ENCODE assay signal across 13 mouse cellular contexts in genomic region chr9:66281501-66281951, GRCm38 (mm10).
A peak's percentile ranks its signal among the peaks of the same experiment; 100 is the strongest.
DNase-seq lines count a peak whose midpoint lies in the region; ATAC-seq and TF ChIP-seq lines count a peak whose summit lies in the region.
"Had no signal": no experiment of that assay in that cellular context is flagged by ENCODE, and none has a peak within 500 bp of the region (broad histone marks: within the 10 kb centered on the region; RNA-seq: fewer than 3 reads in every experiment).

No protein-coding gene starts in this region.

- no peaks in the 10 kb centered on the region for H3K27me3 ChIP-seq in heart, embryonic 16.5 days (ENCODE audit: control insufficient read depth, insufficient read depth, low read length)
- H3K27me3 ChIP-seq in CH12.LX (replicated peaks), result no peaks in the 10 kb centered on the region
- H3K27me3 ChIP-seq in heart, embryonic 12.5 days (replicated peaks), result no peaks in the 10 kb centered on the region
- H3K27me3 ChIP-seq: embryonic facial prominence, embryonic 12.5 days; hindbrain, embryonic 15.5 days had no signal

- in situ Hi-C loops in CH12.LX (cut with MboI; ENCODE audit: low pct_ligation_motif_present, low pct_unique_long_range_greater_than_20kb, low sequenced_read_pairs), result loop anchor here (10.0 to 25.0 kb wide), 3 partner anchors 127 to 331 kb away; partner anchors contain the start of gene Dapk2

- peak overlapping the region; percentile 63; the same call in 1 of the 2 replicates for H3K27ac ChIP-seq in heart, embryonic 16.5 days (ENCODE audit: low read length)
- peak overlapping the region; percentile 99 for H3K27ac ChIP-seq in CH12.LX (ENCODE audit: insufficient read depth, low read depth)
- H3K27ac ChIP-seq in heart, embryonic 12.5 days (ENCODE audit: poor library complexity, severe bottlenecking), result no peak overlapping the region
- H3K27ac ChIP-seq: embryonic facial prominence, embryonic 12.5 days; hindbrain, embryonic 15.5 days; layer of hippocampus, adult 2 months; liver, embryonic 15.5 days had no signal

- intact Hi-C loops in heart, postnatal 36 days (cut with DNase I), result loop anchor here (5.0 kb wide), 3 partner anchors 71 to 124 kb away; partner anchors contain the start of genes Dapk2 and Herc1

- H3K79me2 ChIP-seq in CH12.LX (replicated peaks; ENCODE audit: control insufficient read depth, extremely low read depth, insufficient read depth, poor library complexity, severe bottlenecking), result no peaks in the 10 kb centered on the region

- H3K36me3 ChIP-seq in heart, embryonic 16.5 days (ENCODE audit: control insufficient read depth, insufficient read depth), result no peaks in the 10 kb centered on the region
- H3K36me3 ChIP-seq in CH12.LX (replicated peaks in 1 of 2; ENCODE audit: control insufficient read depth in 1 of 2, insufficient read depth in 1 of 2, low read length in 1 of 2), result no peaks in the 10 kb centered on the region
- H3K36me3 ChIP-seq in heart, embryonic 12.5 days, result no peaks in the 10 kb centered on the region
- H3K36me3 ChIP-seq: embryonic facial prominence, embryonic 12.5 days; hindbrain, embryonic 15.5 days; liver, embryonic 15.5 days had no signal

- WGBS in heart, embryonic 16.5 days, result 67% methylated on average over 9 of the region's 9 CpGs
- 69% methylated on average over 9 of the region's 9 CpGs for WGBS in heart, embryonic 12.5 days

- ATAC-seq in heart, embryonic 16.5 days (replicated peaks; ENCODE audit: extremely low read depth, insufficient read depth, low FRiP score), result 0 out of 2 replicates have a peak, but pooled peaks have one; percentile 18
- no peak for ATAC-seq in heart, embryonic 12.5 days (ENCODE audit: insufficient number of reproducible peaks, low FRiP score)

- H3K4me1 ChIP-seq in heart, embryonic 16.5 days (ENCODE audit: control insufficient read depth, insufficient read depth, low read length), result peaks cover 12% of the 10 kb centered on the region; the same call in 1 of the 2 replicates
- peaks cover 49 to 85% of the 10 kb centered on the region in 2 experiments for H3K4me1 ChIP-seq in CH12.LX (ENCODE audit: control insufficient read depth in 1 of 2, insufficient read depth in 2 of 2)
- peaks cover 14% of the 10 kb centered on the region for H3K4me1 ChIP-seq in heart, embryonic 12.5 days (replicated peaks)

- peak; percentile 69; the same call in 1 of the 2 replicates for TF ChIP-seq POLR2A in CH12.LX (IDR thresholded peaks at IDR 0.05; ENCODE audit: low read depth, low read length)

- no peak for TF ChIP-seq CTCF in CH12.LX (conservative IDR thresholded peaks at IDR 0.05 in 1 of 2, IDR thresholded peaks at IDR 0.05 in 1 of 2; ENCODE audit: low read depth in 2 of 2, low read length in 2 of 2)

- H3K9me3 ChIP-seq in heart, embryonic 16.5 days (replicated peaks; ENCODE audit: control insufficient read depth, low read length), result no peaks in the 10 kb centered on the region
- no peaks in the 10 kb centered on the region for H3K9me3 ChIP-seq in CH12.LX (replicated peaks; ENCODE audit: low read length)
- 0 out of 2 replicates have a peak, but pooled peaks cover 2% of the 10 kb centered on the region for H3K9me3 ChIP-seq in heart, embryonic 12.5 days (replicated peaks)
- H3K9me3 ChIP-seq: embryonic facial prominence, embryonic 12.5 days; hindbrain, embryonic 15.5 days; liver, embryonic 15.5 days had no signal

- TF ChIP-seq EP300 in CH12.LX (IDR thresholded peaks at IDR 0.05; ENCODE audit: low read length), result peak; percentile 94; the same call in 1 of the 2 replicates

- H3K4me2 ChIP-seq in heart, embryonic 16.5 days (ENCODE audit: low read depth, low read length), result no peak overlapping the region
- H3K4me2 ChIP-seq in CH12.LX (ENCODE audit: insufficient read depth, low read depth, poor library complexity, severe bottlenecking), result peak overlapping the region; percentile 57; the same call in 1 of the 2 replicates
- H3K4me2 ChIP-seq in heart, embryonic 12.5 days, result no peak overlapping the region
- H3K4me2 ChIP-seq: embryonic facial prominence, embryonic 12.5 days; hindbrain, embryonic 15.5 days; liver, embryonic 15.5 days had no signal

- no peak for DNase-seq in heart, postnatal 36 days
- peak; percentile 99 for DNase-seq in CH12.LX (ENCODE audit: extremely low read depth)
- DNase-seq in lung, postnatal 14 days, result peak; percentile 9
- peak; percentile 89 for DNase-seq in spleen, postnatal 36 days (ENCODE audit: low spot score in 2 of 2)
- no peak for DNase-seq in urinary bladder, adult 18-20 months (ENCODE audit: low spot score in 2 of 2)
- no peak for DNase-seq in cerebellum, adult 18-20 months
- DNase-seq: gastrocnemius, postnatal 14 days had no signal

- no peak overlapping the region for H3K9ac ChIP-seq in heart, embryonic 16.5 days (ENCODE audit: low read length)
- H3K9ac ChIP-seq in CH12.LX (ENCODE audit: insufficient read depth, low read depth), result peak overlapping the region; percentile 58; the same call in 1 of the 2 replicates
- H3K9ac ChIP-seq in heart, embryonic 12.5 days, result no peak overlapping the region
- H3K9ac ChIP-seq: embryonic facial prominence, embryonic 12.5 days; hindbrain, embryonic 15.5 days; liver, embryonic 15.5 days had no signal

- dilution Hi-C loops in CH12.LX (cut with MboI; ENCODE audit: extremely low pct_ligation_motif_present, extremely low pct_unique_long_range_greater_than_20kb, low sequenced_read_pairs), result no loop called here

- TF ChIP-seq RAD21 in CH12.LX (IDR thresholded peaks at IDR 0.05; ENCODE audit: low read depth, low read length), result peak; percentile 19

- no peak overlapping the region for H3K4me3 ChIP-seq in heart, embryonic 16.5 days (ENCODE audit: low read length)
- no peak overlapping the region for H3K4me3 ChIP-seq in CH12.LX (replicated peaks in 1 of 3; ENCODE audit: low read depth in 2 of 3, low read length in 2 of 3, poor library complexity in 1 of 3)
- no peak overlapping the region for H3K4me3 ChIP-seq in heart, embryonic 12.5 days
- H3K4me3 ChIP-seq: embryonic facial prominence, embryonic 12.5 days; hindbrain, embryonic 15.5 days; layer of hippocampus, adult 2 months; liver, embryonic 15.5 days had no signal

TF ChIP-seq in CH12.LX, 34 proteins besides CTCF, POLR2A, EP300 and RAD21:
- TF ChIP-seq MYC (IDR thresholded peaks at IDR 0.05; ENCODE audit: low read depth, low read length), result peak; percentile 93
- no peak for TF ChIP-seq POLR2AphosphoS2 (IDR thresholded peaks at IDR 0.05; ENCODE audit: low read depth, low read length)
- TF ChIP-seq JUND (conservative IDR thresholded peaks at IDR 0.05; ENCODE audit: low read depth, low read length), result no peak
- TF ChIP-seq CHD1 (IDR thresholded peaks at IDR 0.05; ENCODE audit: low read depth, low read length), result no peak; the same call in 1 of the 2 replicates
- TF ChIP-seq SIN3A (IDR thresholded peaks at IDR 0.05; ENCODE audit: low read length), result no peak; the same call in none of the 2 replicates
- TF ChIP-seq MAZ (IDR thresholded peaks at IDR 0.05; ENCODE audit: low read depth, low read length), result peak; percentile 97
- TF ChIP-seq MAX (IDR thresholded peaks at IDR 0.05; ENCODE audit: low read length), result peak; percentile 85
- peak; percentile 100 for TF ChIP-seq TCF12 (IDR thresholded peaks at IDR 0.05; ENCODE audit: low read depth, low read length)
- peak; percentile 6; the same call in 1 of the 2 replicates for TF ChIP-seq JUN (IDR thresholded peaks at IDR 0.05; ENCODE audit: insufficient read depth, low read depth, low read length)
- no peak for TF ChIP-seq ZC3H11A (IDR thresholded peaks at IDR 0.05; ENCODE audit: low read depth, low read length)
- peak; percentile 95 for TF ChIP-seq ETS1 (conservative IDR thresholded peaks at IDR 0.05; ENCODE audit: low read depth, low read length)
- TF ChIP-seq MEF2A (IDR thresholded peaks at IDR 0.05; ENCODE audit: borderline replicate concordance, low read depth, low read length), result peak; percentile 90
- TF ChIP-seq PAX5 (IDR thresholded peaks at IDR 0.05; ENCODE audit: low read length), result no peak
- TF ChIP-seq CHD2 (IDR thresholded peaks at IDR 0.05; ENCODE audit: low read length), result peak; percentile 73
- peak; percentile 87 for TF ChIP-seq IRF4 (IDR thresholded peaks at IDR 0.05; ENCODE audit: low read depth, low read length)
- TF ChIP-seq KAT2A (IDR thresholded peaks at IDR 0.05; ENCODE audit: insufficient replicate concordance, low read length), result no peak
- no peak for TF ChIP-seq USF1 (IDR thresholded peaks at IDR 0.05; ENCODE audit: low read depth, low read length)
- TF ChIP-seq UBTF (IDR thresholded peaks at IDR 0.05; ENCODE audit: low read depth, low read length), result peak; percentile 99
- 0 out of 2 replicates have a peak, but pooled peaks have one; percentile 25 for TF ChIP-seq USF2 (conservative IDR thresholded peaks at IDR 0.05; ENCODE audit: low read depth, low read length)
- 0 out of 2 replicates have a peak, but pooled peaks have one; percentile 37 for TF ChIP-seq NRF1 (IDR thresholded peaks at IDR 0.05; ENCODE audit: low read depth, low read length)
- TF ChIP-seq ELF1 (IDR thresholded peaks at IDR 0.05; ENCODE audit: low read depth, low read length), result no peak; the same call in 1 of the 2 replicates
- TF ChIP-seq SMC3 (IDR thresholded peaks at IDR 0.05; ENCODE audit: low read depth, low read length), result peak; percentile 45
- no peak for TF ChIP-seq ZNF384 (IDR thresholded peaks at IDR 0.05; ENCODE audit: low read depth, low read length)
- TF ChIP-seq MAFK (IDR thresholded peaks at IDR 0.05; ENCODE audit: insufficient replicate concordance, low read length), result 0 out of 2 replicates have a peak, but pooled peaks have one; percentile 68
- peak; percentile 78 for TF ChIP-seq MXI1 (IDR thresholded peaks at IDR 0.05; ENCODE audit: low read depth, low read length)
- TF ChIP-seq GABPA (IDR thresholded peaks at IDR 0.05; ENCODE audit: insufficient replicate concordance, low read depth, low read length), result no peak
- TF ChIP-seq ZKSCAN1 (IDR thresholded peaks at IDR 0.05; ENCODE audit: borderline replicate concordance, low read depth, low read length), result no peak
- TF ChIP-seq ZMIZ1 (IDR thresholded peaks at IDR 0.05; ENCODE audit: low read depth, low read length), result peak; percentile 63; the same call in 1 of the 2 replicates
- peak; percentile 87 for TF ChIP-seq BHLHE40 (IDR thresholded peaks at IDR 0.05; ENCODE audit: low read depth, low read length)
- peak; percentile 42; the same call in 1 of the 2 replicates for TF ChIP-seq HCFC1 (IDR thresholded peaks at IDR 0.05; ENCODE audit: low read depth, low read length)
- TF ChIP-seq RCOR1 (conservative IDR thresholded peaks at IDR 0.05; ENCODE audit: low read depth, low read length), result peak; percentile 43; the same call in 1 of the 2 replicates
- peak; percentile 97 for TF ChIP-seq TBP (conservative IDR thresholded peaks at IDR 0.05; ENCODE audit: low read depth, low read length)
- peak; percentile 57 for TF ChIP-seq NELFE (IDR thresholded peaks at IDR 0.05; ENCODE audit: low read depth, low read length)
- no peak for TF ChIP-seq E2F4 (IDR thresholded peaks at IDR 0.05; ENCODE audit: insufficient replicate concordance, low read depth, low read length)

Comparison
In these comparisons a context has a peak if more than half of its experiments do, and no peak if none do; other contexts are left out.
1. DNase-seq: peak in CH12.LX (single experiment), lung, postnatal 14 days (single experiment) and spleen, postnatal 36 days (2 of 2); none in heart, postnatal 36 days (0 of 2), urinary bladder, adult 18-20 months (0 of 2) and cerebellum, adult 18-20 months (0 of 2).